Mouse (Mus musculus) cortical plate, adult 2 months (tissue): ENCODE results near the gene Tenm1.

Experiments
- CTCF ChIP-seq: fragments of 200-500 bp; IDR thresholded peaks from 2 replicates; pipeline ENCODE4 v1.5.1; 2011; ENCODE audit warnings: mild to moderate bottlenecking, control low read depth, low read length; ENCODE audit not compliant: insufficient read depth; ENCODE audit errors: extremely low read depth
- POLR2A ChIP-seq: fragments of 200-500 bp; IDR thresholded peaks from 2 replicates; pipeline ENCODE4 v1.6.1; 2011; ENCODE audit warnings: mild to moderate bottlenecking, low read length, control low read depth; ENCODE audit not compliant: insufficient read depth; ENCODE audit errors: extremely low read depth

GRCm38 (mm10) chrX:43129696-43130095 lies 299.2 kb downstream of the Tenm1 start:
- TF ChIP-seq POLR2A (no peak), CTCF (no peak)
